Mouse (Mus musculus) kidney, embryonic 16.5 days (tissue): ENCODE measurements at regions not wholly inside any gene's neighbourhood (a gene's known extent, or its start where the extent isn't known, plus 50 kb on each side); places are given as distances from the start of the nearest gene placed in this dataset.
A peak's percentile ranks its signal among the peaks of the same experiment; 100 is the strongest.

Experiments used
- ATAC-seq: fragments of 200-750 bp; cut with Nextera tagmentation; 2 replicates; pipeline ENCODE4 v1.8.0; 2017; ENCODE audit warnings: moderate TSS enrichment; ENCODE audit not compliant: low FRiP score, low TSS enrichment
- H3K27ac ChIP-seq: fragments of 300-500 bp; sonication (generic); 2 replicates; pipeline ENCODE4 v1.5.1; 2014; ENCODE audit warnings: low read length
- H3K27me3 ChIP-seq: fragments of 300-500 bp; sonication (generic); 2 replicates; pipeline ENCODE4 v1.6.1; 2014; ENCODE audit warnings: low read length, control low read depth, mixed read lengths; ENCODE audit not compliant: insufficient read depth
- H3K36me3 ChIP-seq: fragments of 300-500 bp; sonication (generic); 2 replicates; pipeline ENCODE4 v1.6.1; 2014; ENCODE audit warnings: low read length, control low read depth, mixed read lengths; ENCODE audit not compliant: insufficient read depth
- H3K4me1 ChIP-seq: fragments of 300-500 bp; sonication (generic); 2 replicates; pipeline ENCODE4 v1.6.1; 2014; ENCODE audit warnings: low read length, control low read depth, mixed read lengths; ENCODE audit not compliant: insufficient read depth
- H3K4me2 ChIP-seq: fragments of 300-500 bp; sonication (generic); replicated peaks from 2 replicates; pipeline ENCODE4 v1.6.1; 2014; ENCODE audit warnings: low read depth, low read length
- H3K4me3 ChIP-seq: fragments of 300-500 bp; sonication (generic); 2 replicates; pipeline ENCODE4 v1.5.1; 2014; ENCODE audit warnings: mild to moderate bottlenecking, low read length
- H3K9ac ChIP-seq: fragments of 300-500 bp; sonication (generic); replicated peaks from 2 replicates; pipeline ENCODE4 v1.6.1; 2014; ENCODE audit warnings: low read length
- H3K9me3 ChIP-seq: fragments of 300-500 bp; sonication (generic); 2 replicates; pipeline ENCODE4 v1.6.1; 2016; ENCODE audit warnings: low read length, control low read depth
- WGBS: fragments of 180-500 bp; shearing (Covaris S2); extraction: QIAGEN DNeasy Blood & Tissue Kit; methylation state at CpG from one replicate; pipeline ENCODE4 v1.1.7; 2014; 5-methylcytosine and 5-hydroxymethylcytosine counted together

DNA sequence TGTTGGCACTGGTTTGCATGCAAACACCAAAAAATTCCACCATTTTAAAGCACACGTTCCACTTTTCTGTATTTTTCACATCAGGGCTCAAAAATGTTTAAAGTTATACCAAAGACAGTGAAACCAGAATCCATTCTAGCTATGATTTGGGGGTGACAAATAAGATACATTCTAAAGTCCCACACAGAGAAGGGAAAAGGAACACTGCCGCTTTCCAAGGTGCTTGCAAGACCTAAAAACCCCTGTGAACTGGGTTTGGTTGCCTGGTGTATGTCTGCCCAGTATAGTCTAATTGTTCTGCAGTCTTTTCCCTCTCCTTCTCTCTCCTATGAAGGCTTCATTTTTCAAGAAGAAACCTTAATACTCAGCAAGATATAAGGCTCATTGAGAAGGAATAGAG, 219.6 kb downstream of the Mef2c start:
- Histone ChIP-seq H3K4me1 (0 out of 2 replicates have a peak, but pooled peaks cover 4% of the 10 kb centered on the region), H3K4me2 (no peak overlapping the region), H3K9ac (no peak overlapping the region), H3K27ac (no peak overlapping the region), H3K9me3 (peaks cover 4% of the 10 kb centered on the region; the same call in 1 of the 2 replicates), H3K27me3 (peaks cover 96% of the 10 kb centered on the region), H3K36me3 (no peaks in the 10 kb centered on the region), H3K4me3 (no peak overlapping the region)
- 21% methylated on average over 2 of the region's 2 CpGs for WGBS
- no peak for ATAC-seq

DNA sequence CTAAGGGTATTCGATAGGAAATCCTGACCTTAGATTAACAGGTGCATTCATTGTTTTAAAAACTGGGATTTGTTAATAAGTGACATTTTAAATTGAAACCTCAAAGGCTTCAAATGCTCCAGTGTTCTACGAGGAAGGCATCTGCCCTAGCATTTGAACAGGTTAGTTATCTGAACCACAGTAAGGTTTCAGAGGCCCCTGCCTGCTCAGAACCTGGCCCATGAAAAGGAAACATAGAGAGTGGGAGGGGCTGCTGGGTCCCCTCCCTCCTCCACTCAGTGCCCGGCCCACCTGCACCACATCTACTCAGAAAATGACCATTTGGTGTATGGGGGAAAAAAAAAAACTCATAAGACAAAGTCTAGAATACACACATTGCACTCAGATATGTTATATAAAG, 220.4 kb downstream of the Mef2c start:
- H3K4me2 ChIP-seq = no peak overlapping the region
- H3K36me3 ChIP-seq = no peaks in the 10 kb centered on the region
- H3K9me3 ChIP-seq = peaks cover 4% of the 10 kb centered on the region; the same call in 1 of the 2 replicates
- no peak overlapping the region for H3K4me3 ChIP-seq
- no peak overlapping the region for H3K9ac ChIP-seq
- WGBS = 14% methylated on average over 3 of the region's 3 CpGs
- 0 out of 2 replicates have a peak, but pooled peaks cover 4% of the 10 kb centered on the region for H3K4me1 ChIP-seq
- H3K27me3 ChIP-seq = peaks cover 93% of the 10 kb centered on the region
- ATAC-seq = no peak
- H3K27ac ChIP-seq = no peak overlapping the region

DNA sequence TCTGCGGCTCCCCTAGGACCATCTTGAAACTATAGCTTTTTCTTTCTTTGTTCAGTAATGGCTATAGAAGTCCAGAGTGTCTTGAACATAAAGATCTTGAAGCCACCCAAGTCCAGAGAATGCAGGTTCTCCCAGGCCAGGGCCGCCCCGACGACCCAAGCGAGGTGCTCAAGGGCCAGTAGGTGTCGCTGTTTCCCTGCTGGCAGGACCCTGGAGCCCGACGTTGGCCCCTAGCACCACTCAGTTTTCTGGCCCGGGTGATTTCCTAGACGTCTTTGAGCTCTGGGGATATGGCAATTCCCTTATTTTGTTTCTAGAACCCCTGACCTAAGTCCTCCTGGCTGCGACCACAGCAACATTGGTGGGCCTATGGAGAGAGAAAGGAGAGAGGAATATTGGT, 221.2 kb downstream of the Mef2c start:
- Histone ChIP-seq H3K9ac (no peak overlapping the region), H3K27me3 (peaks cover 94% of the 10 kb centered on the region), H3K9me3 (peaks cover 4% of the 10 kb centered on the region; the same call in 1 of the 2 replicates), H3K4me2 (no peak overlapping the region), H3K4me1 (0 out of 2 replicates have a peak, but pooled peaks cover 4% of the 10 kb centered on the region), H3K27ac (no peak overlapping the region), H3K36me3 (no peaks in the 10 kb centered on the region), H3K4me3 (no peak overlapping the region)
- ATAC-seq = peak; percentile 67; the same call in 1 of the 2 replicates
- WGBS = 1% methylated on average over 11 of the region's 11 CpGs

DNA sequence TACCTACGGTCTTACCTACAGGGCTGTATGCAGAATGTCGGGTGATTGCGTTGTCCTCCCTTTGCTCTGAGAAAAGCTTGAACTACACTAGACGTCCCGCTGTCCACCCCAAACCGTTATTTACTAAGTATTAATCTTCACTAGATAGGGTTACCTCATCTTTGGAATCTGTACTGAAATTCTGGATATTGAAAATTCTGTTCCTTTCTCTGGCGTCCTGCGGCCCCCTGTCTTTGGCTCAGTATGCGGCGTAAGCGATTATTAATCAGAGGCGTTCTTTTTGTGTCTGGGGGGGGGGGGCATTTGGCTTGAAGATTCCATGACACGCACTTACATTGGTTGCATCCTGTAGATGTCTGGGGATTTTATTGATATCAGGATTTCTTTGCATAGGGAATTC, 222.0 kb downstream of the Mef2c start:
- 0 out of 2 replicates have a peak, but pooled peaks cover 3% of the 10 kb centered on the region for H3K4me1 ChIP-seq
- no peak overlapping the region for H3K27ac ChIP-seq
- peaks cover 90% of the 10 kb centered on the region for H3K27me3 ChIP-seq
- no peaks in the 10 kb centered on the region for H3K36me3 ChIP-seq
- H3K9me3 ChIP-seq = peaks cover 4% of the 10 kb centered on the region; the same call in 1 of the 2 replicates
- H3K4me2 ChIP-seq = no peak overlapping the region
- H3K9ac ChIP-seq = no peak overlapping the region
- no peak overlapping the region for H3K4me3 ChIP-seq
- WGBS = 5% methylated on average over 13 of the region's 13 CpGs
- no peak for ATAC-seq

DNA sequence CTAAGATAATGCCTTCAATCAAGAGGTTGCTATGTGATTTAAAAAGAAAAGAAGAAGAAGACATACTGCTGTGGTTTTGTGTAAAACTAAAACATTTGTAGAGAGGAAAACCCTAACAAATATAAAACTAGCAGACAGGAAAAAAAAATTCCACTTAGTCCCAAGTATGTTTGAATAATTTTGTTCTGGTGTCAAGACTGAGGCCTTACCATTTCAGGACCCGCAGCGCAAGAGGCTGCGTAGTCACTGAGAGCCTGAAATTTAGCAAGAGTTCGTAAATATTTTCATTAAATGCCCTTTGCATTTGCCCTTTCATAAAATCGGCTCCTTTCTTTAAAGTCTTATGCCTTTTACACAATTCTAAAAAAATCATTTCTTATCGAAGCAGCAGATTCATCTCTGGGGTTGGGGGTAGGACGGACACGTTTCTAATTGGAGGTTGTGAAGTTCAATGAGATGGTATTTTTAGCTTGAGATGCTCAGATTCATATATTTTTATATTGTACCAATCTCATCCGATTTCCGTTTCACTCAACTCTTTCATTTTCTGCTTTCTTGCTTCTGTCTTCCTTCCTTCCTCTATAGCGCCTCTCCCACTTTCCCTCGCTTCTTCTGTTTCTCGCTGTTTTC, 222.6 kb downstream of the Mef2c start:
- Histone ChIP-seq H3K27ac (no peak overlapping the region), H3K4me2 (peak overlapping the region; percentile 37), H3K36me3 (no peaks in the 10 kb centered on the region), H3K9ac (no peak overlapping the region; the same call in 1 of the 2 replicates), H3K27me3 (peaks cover 83% of the 10 kb centered on the region), H3K4me1 (peaks cover 2% of the 10 kb centered on the region; the same call in 1 of the 2 replicates), H3K9me3 (peaks cover 4% of the 10 kb centered on the region; the same call in 1 of the 2 replicates), H3K4me3 (peak overlapping the region; percentile 36)
- 5% methylated on average over 13 of the region's 13 CpGs for WGBS
- ATAC-seq = no peak

DNA sequence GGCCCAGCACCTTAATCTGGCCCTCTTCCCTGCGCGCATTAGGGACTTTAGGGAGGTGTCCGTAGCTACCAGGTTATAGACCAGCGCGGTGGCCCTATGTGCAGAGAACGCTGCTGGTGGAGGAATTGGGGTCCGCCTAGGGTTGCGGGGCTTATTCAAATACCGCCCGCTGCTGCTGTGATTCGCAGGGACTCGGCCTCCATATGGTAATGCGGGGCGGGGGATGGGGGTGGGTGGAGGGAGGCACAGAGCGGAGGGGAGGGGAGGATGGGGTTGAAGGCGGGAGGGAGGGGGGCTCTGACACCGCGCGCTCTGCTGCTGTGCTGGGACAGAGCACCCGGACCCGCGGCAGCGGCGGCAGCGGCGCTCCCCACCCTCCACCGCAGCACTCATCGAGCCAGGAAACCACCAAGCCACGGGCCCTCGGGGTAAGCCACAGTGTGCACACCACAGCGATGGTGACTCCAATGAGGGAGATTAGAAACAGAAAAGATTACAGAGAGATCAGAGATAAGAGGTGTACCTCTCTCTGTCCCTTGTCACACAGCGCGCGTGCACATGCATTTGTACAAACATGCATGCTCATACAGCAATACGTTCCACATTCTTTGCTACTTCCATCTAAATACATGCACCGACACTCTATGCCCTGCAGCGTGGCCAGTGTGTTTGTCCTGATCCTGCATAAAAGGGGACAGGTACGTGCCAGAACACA, 223.4 kb downstream of the Mef2c start:
- under 1% methylated on average over 36 of the region's 38 CpGs for WGBS
- no peak for ATAC-seq
- Histone ChIP-seq H3K4me3 (peak overlapping the region; percentile 36), H3K27me3 (peaks cover 81% of the 10 kb centered on the region), H3K36me3 (no peaks in the 10 kb centered on the region), H3K27ac (no peak overlapping the region), H3K4me2 (peak overlapping the region; percentile 37), H3K9ac (no peak overlapping the region; the same call in 1 of the 2 replicates), H3K9me3 (peaks cover 4% of the 10 kb centered on the region; the same call in 1 of the 2 replicates), H3K4me1 (peaks cover 3% of the 10 kb centered on the region; the same call in 1 of the 2 replicates)

DNA sequence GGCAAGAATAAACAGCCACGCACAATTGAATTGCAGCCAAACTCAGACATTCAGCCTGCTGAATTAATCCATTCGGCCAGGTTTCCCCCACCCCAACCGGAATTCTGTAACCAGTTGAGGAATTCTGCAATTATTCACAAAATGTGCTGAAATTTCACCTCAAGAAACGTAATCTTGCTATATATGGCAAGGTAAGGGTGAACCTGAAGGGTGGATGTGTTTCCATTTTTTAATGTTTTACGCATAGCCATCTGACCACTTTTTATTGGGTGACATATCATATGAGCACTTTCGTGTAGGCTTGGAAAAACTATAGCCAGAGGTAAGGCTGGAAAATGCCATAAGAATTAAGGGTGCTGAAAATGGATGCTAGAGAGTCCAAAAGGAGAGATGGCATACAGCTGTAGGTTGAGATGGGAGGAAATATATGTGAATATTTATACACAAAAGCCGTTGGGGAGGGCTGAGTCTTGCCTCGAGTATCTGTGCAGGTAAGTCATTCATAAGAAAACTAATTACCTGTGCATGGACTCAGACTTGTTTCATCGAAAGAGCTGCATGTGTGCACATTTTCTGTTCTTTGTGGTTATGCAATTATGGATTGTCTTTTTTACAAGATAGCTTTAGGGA, 224.0 kb downstream of the Mef2c start:
- Histone ChIP-seq H3K4me2 (peak overlapping the region; percentile 37), H3K36me3 (no peaks in the 10 kb centered on the region), H3K27ac (no peak overlapping the region), H3K4me1 (peaks cover 3% of the 10 kb centered on the region; the same call in 1 of the 2 replicates), H3K9ac (no peak overlapping the region), H3K27me3 (peaks cover 81% of the 10 kb centered on the region), H3K4me3 (peak overlapping the region; percentile 36), H3K9me3 (peaks cover 4% of the 10 kb centered on the region; the same call in 1 of the 2 replicates)
- ATAC-seq = no peak
- 10% methylated on average over 9 of the region's 9 CpGs for WGBS

DNA sequence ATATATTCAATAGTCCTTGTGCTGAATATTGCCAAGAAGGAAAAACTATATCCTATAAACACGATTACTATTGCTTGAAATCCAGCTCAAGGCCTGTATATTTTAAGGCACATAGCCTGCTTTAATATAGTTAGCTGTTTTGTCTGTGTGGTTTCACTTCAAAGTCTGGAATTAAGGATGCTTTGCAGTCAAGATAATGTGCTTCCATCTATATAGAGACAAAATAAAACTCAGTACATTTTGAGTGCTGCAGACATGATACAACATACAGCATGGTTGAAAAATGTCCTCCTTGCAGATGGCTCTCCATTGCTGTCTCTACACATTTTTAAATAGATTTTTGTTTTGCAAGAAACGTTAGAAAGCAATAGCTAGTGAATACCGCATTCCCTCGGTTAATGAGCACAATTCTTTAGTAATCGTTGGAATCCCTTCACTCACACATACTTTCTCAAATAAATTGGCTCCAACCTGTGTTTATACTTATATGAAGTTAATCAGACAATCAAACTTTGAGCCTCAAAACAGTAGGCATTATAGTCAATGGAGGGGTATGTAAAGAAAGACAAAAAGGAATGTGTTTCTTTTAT, 224.7 kb downstream of the Mef2c start:
- Histone ChIP-seq H3K4me2 (no peak overlapping the region), H3K4me1 (peaks cover 3% of the 10 kb centered on the region; the same call in 1 of the 2 replicates), H3K4me3 (no peak overlapping the region), H3K27me3 (peaks cover 81% of the 10 kb centered on the region), H3K27ac (no peak overlapping the region), H3K9ac (no peak overlapping the region), H3K36me3 (no peaks in the 10 kb centered on the region), H3K9me3 (peaks cover 4% of the 10 kb centered on the region; the same call in 1 of the 2 replicates)
- 8% methylated on average over 5 of the region's 5 CpGs for WGBS
- no peak for ATAC-seq

DNA sequence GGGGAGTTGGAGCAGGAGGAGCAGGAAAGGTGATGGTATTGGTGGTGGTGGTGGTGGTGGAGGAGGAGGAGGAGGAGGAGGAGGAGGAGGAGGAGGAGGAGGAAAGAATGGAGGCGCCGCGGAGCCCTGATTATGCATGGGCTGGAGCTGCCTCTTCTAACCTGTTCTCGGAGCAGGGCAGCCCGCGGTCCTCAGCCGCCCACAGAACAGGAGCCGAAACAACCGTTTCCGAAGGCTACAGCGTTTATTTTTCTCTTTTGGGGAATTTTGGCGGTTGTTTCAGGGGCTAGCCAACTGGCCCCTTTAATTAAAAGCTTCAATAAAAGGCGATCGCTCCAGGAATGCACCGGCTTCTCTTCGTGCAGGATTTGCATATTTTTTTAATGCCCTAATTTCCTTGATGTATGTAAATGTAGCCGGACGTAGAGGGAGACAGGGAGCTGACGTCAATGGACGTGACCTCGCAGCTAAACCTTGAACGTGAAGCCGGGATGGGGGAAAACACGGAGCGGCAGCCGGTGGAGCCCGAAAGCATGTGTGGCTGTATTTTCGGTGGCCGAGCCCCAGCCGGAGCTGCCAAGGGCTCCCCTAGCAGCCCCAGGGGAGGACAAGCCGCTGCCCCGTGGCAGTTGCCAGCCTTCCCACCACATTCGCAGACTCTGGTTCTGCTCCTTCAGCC, 225.6 kb downstream of the Mef2c start:
- Histone ChIP-seq H3K27me3 (peaks cover 80% of the 10 kb centered on the region), H3K4me2 (peak overlapping the region; percentile 81), H3K4me1 (peaks cover 3% of the 10 kb centered on the region; the same call in 1 of the 2 replicates), H3K27ac (peak overlapping the region; percentile 89), H3K9ac (peak overlapping the region; percentile 59), H3K36me3 (no peaks in the 10 kb centered on the region), H3K4me3 (peak overlapping the region; percentile 57), H3K9me3 (peaks cover 4% of the 10 kb centered on the region; the same call in 1 of the 2 replicates)
- 1% methylated on average over 33 of the region's 33 CpGs for WGBS
- ATAC-seq = peak; percentile 8; the same call in 1 of the 2 replicates
